Mouse (Mus musculus): Measurements from ENCODE around the gene Pik3r6. TPM values are rescaled to one million over a fixed set of nuclear protein-coding genes. Genes with fewer than 3 reads are reported as not detected.

The Pik3r6 gene
- polyA plus RNA-seq, 1 experiment, result 0.05 TPM

- H3K79me2 ChIP-seq (ENCODE audit: control insufficient read depth, insufficient read depth), result no peaks in the 10 kb centered on the region
- no peak for TF ChIP-seq TCF12 (IDR thresholded peaks at IDR 0.05; ENCODE audit: insufficient read depth, poor library complexity, severe bottlenecking)
- TF ChIP-seq E2F4 (IDR thresholded peaks at IDR 0.05; ENCODE audit: insufficient read depth), result no peak
- TF ChIP-seq USF1 (IDR thresholded peaks at IDR 0.05; ENCODE audit: low read depth), result no peak
- TF ChIP-seq TCF3 (IDR thresholded peaks at IDR 0.05; ENCODE audit: insufficient read length, low read depth), result no peak
- no peak for TF ChIP-seq REST (IDR thresholded peaks at IDR 0.05; ENCODE audit: insufficient read depth, insufficient read length)
- TF ChIP-seq SRF (IDR thresholded peaks at IDR 0.05; ENCODE audit: control insufficient read depth, insufficient read length, low read depth), result no peak
- no peak for TF ChIP-seq POLR2A (IDR thresholded peaks at IDR 0.05; ENCODE audit: insufficient read length, low read depth)
- no peak for TF ChIP-seq POLR2AphosphoS2 (IDR thresholded peaks at IDR 0.05; ENCODE audit: insufficient read length, low read depth)
- no peak for TF ChIP-seq MYOD1 (IDR thresholded peaks at IDR 0.05; ENCODE audit: control insufficient read depth in 1 of 3, insufficient read length in 2 of 3, low read depth in 2 of 3)
- TF ChIP-seq MYOG (IDR thresholded peaks at IDR 0.05; ENCODE audit: control insufficient read depth in 1 of 3, insufficient read depth in 1 of 3, insufficient read length in 2 of 3, low read depth in 2 of 3), result no peak
- no peak for TF ChIP-seq MAX (IDR thresholded peaks at IDR 0.05; ENCODE audit: low read depth)
- TF ChIP-seq CEBPB (IDR thresholded peaks at IDR 0.05; ENCODE audit: insufficient read depth, poor library complexity, severe bottlenecking), result no peak
- H3K36me3 ChIP-seq (ENCODE audit: control insufficient read depth, insufficient read depth), result no peaks in the 10 kb centered on the region
- H3ac ChIP-seq (ENCODE audit: control insufficient read depth, insufficient read length), result no peak overlapping the region
- no peak overlapping the region for H3K4me3 ChIP-seq
- H3K4me2 ChIP-seq (ENCODE audit: low read depth), result no peak overlapping the region
- peaks cover 18% of the 10 kb centered on the region for H3K27me3 ChIP-seq (ENCODE audit: control insufficient read depth, insufficient read depth, insufficient read length)
Observed at GRCm38 (mm10) chr11:68550358-68550757, 47.5 kb downstream of the Pik3r6 start.

- Histone ChIP-seq H3K36me3 (ENCODE audit: control insufficient read depth, insufficient read depth) (no peaks in the 10 kb centered on the region), H3K4me2 (ENCODE audit: low read depth) (peak overlapping the region; percentile 27), H3K4me3 (no peak overlapping the region), H3K27me3 (ENCODE audit: control insufficient read depth, insufficient read depth, insufficient read length) (peaks cover 36% of the 10 kb centered on the region), H3ac (ENCODE audit: control insufficient read depth, insufficient read length) (no peak overlapping the region), H3K79me2 (ENCODE audit: control insufficient read depth, insufficient read depth) (no peaks in the 10 kb centered on the region)
- TF ChIP-seq REST (IDR thresholded peaks at IDR 0.05; ENCODE audit: insufficient read depth, insufficient read length) (no peak), TCF3 (IDR thresholded peaks at IDR 0.05; ENCODE audit: insufficient read length, low read depth) (no peak), POLR2AphosphoS2 (IDR thresholded peaks at IDR 0.05; ENCODE audit: insufficient read length, low read depth) (no peak), SRF (IDR thresholded peaks at IDR 0.05; ENCODE audit: control insufficient read depth, insufficient read length, low read depth) (no peak), POLR2A (IDR thresholded peaks at IDR 0.05; ENCODE audit: insufficient read length, low read depth) (no peak), E2F4 (IDR thresholded peaks at IDR 0.05; ENCODE audit: insufficient read depth) (no peak), MAX (IDR thresholded peaks at IDR 0.05; ENCODE audit: low read depth) (no peak), CEBPB (IDR thresholded peaks at IDR 0.05; ENCODE audit: insufficient read depth, poor library complexity, severe bottlenecking) (no peak), USF1 (IDR thresholded peaks at IDR 0.05; ENCODE audit: low read depth) (no peak), MYOG (IDR thresholded peaks at IDR 0.05; ENCODE audit: control insufficient read depth in 1 of 3, insufficient read depth in 1 of 3, insufficient read length in 2 of 3, low read depth in 2 of 3) (no peak), TCF12 (IDR thresholded peaks at IDR 0.05; ENCODE audit: insufficient read depth, poor library complexity, severe bottlenecking) (no peak), MYOD1 (IDR thresholded peaks at IDR 0.05; ENCODE audit: control insufficient read depth in 1 of 3, insufficient read length in 2 of 3, low read depth in 2 of 3) (no peak)
Observed at GRCm38 (mm10) chr11:68553981-68554471, 51.2 kb downstream of the Pik3r6 start.

GRCm38 (mm10) chr11:68555918-68556584 is 53.2 kb downstream of the Pik3r6 start, which contains the start of gene Mfsd6l:
Mfsd6l (plus strand) TSS chr11:68556186.
- Histone ChIP-seq H3K27me3 (ENCODE audit: control insufficient read depth, insufficient read depth, insufficient read length) (peaks cover 29% of the 10 kb centered on the region), H3K36me3 (ENCODE audit: control insufficient read depth, insufficient read depth) (no peaks in the 10 kb centered on the region), H3K79me2 (ENCODE audit: control insufficient read depth, insufficient read depth) (no peaks in the 10 kb centered on the region), H3ac (ENCODE audit: control insufficient read depth, insufficient read length) (no peak within 1 kb of the TSS), H3K4me2 (ENCODE audit: low read depth) (no peak within 1 kb of the TSS), H3K4me3 (no peak within 1 kb of the TSS)
- no peak for TF ChIP-seq MYOG (IDR thresholded peaks at IDR 0.05; ENCODE audit: control insufficient read depth in 1 of 3, insufficient read depth in 1 of 3, insufficient read length in 2 of 3, low read depth in 2 of 3)
- TF ChIP-seq TCF3 (IDR thresholded peaks at IDR 0.05; ENCODE audit: insufficient read length, low read depth), result no peak
- TF ChIP-seq USF1 (IDR thresholded peaks at IDR 0.05; ENCODE audit: low read depth), result no peak
- no peak for TF ChIP-seq MAX (IDR thresholded peaks at IDR 0.05; ENCODE audit: low read depth)
- no peak for TF ChIP-seq REST (IDR thresholded peaks at IDR 0.05; ENCODE audit: insufficient read depth, insufficient read length)
- TF ChIP-seq POLR2AphosphoS2 (IDR thresholded peaks at IDR 0.05; ENCODE audit: insufficient read length, low read depth), result no peak
- TF ChIP-seq MYOD1 (IDR thresholded peaks at IDR 0.05; ENCODE audit: control insufficient read depth in 1 of 3, insufficient read length in 2 of 3, low read depth in 2 of 3), result no peak
- TF ChIP-seq TCF12 (IDR thresholded peaks at IDR 0.05; ENCODE audit: insufficient read depth, poor library complexity, severe bottlenecking), result no peak
- no peak for TF ChIP-seq SRF (IDR thresholded peaks at IDR 0.05; ENCODE audit: control insufficient read depth, insufficient read length, low read depth)
- no peak for TF ChIP-seq POLR2A (IDR thresholded peaks at IDR 0.05; ENCODE audit: insufficient read length, low read depth)
- no peak for TF ChIP-seq E2F4 (IDR thresholded peaks at IDR 0.05; ENCODE audit: insufficient read depth)

DNA sequence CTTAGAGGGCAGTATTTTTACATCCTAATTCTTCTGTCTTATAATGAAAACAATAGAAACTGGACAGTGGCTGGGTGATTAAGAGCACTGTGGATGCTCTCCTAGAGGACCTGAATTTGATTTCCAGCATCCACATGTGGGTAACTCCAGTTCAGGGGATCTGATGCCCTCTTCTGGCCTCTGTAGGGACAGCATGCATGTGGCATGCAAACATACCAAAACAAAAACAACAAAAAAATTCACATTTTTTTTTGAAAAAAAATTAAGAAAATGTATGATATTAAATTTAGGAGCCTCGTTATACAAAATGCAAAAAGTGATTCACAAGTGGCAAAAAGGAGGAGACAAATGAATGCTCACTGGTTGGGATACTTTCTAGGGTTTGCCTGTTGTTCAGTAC is 56.7 kb downstream of the Pik3r6 start:
- H3K4me2 ChIP-seq (ENCODE audit: low read depth), result no peak overlapping the region
- no peaks in the 10 kb centered on the region for H3K79me2 ChIP-seq (ENCODE audit: control insufficient read depth, insufficient read depth)
- no peak overlapping the region for H3K4me3 ChIP-seq
- TF ChIP-seq MYOG (IDR thresholded peaks at IDR 0.05; ENCODE audit: control insufficient read depth in 1 of 3, insufficient read depth in 1 of 3, insufficient read length in 2 of 3, low read depth in 2 of 3) (no peak), MYOD1 (IDR thresholded peaks at IDR 0.05; ENCODE audit: control insufficient read depth in 1 of 3, insufficient read length in 2 of 3, low read depth in 2 of 3) (no peak), CEBPB (IDR thresholded peaks at IDR 0.05; ENCODE audit: insufficient read depth, poor library complexity, severe bottlenecking) (no peak)
- H3K36me3 ChIP-seq (ENCODE audit: control insufficient read depth, insufficient read depth), result no peaks in the 10 kb centered on the region
- no peak overlapping the region for H3ac ChIP-seq (ENCODE audit: control insufficient read depth, insufficient read length)
- peaks cover 59% of the 10 kb centered on the region for H3K27me3 ChIP-seq (ENCODE audit: control insufficient read depth, insufficient read depth, insufficient read length)
